Mouse (Mus musculus) gonadal fat pad, adult 2 months (tissue): ENCODE measurements around the gene Hras. TPM values are rescaled to one million over a fixed set of nuclear protein-coding genes. Genes with fewer than 3 reads are reported as not detected.

ENCODE experiments used
- polyA plus RNA-seq: library from polyadenylated mRNA; depleted of rRNA; stranded (reverse); fragments of >200 nt; gene quantifications from 2 replicates; pipeline ENCODE4 v1.2.3, GENCODE M21; 2012; rRNA removed

The Hras gene
- polyA plus RNA-seq, 1 experiment = 89.2 TPM

Other genes starting within 250 kb of the Hras start
- gene Ifitm5, start 243.7 kb downstream of the Hras start, polyA plus RNA-seq = 0.84 and 1.7 TPM in 2 replicates
- 0.36 and 0.74 TPM in 2 replicates for gene Gm45717, start 238.1 kb downstream of the Hras start, polyA plus RNA-seq
- gene Ifitm2, start 238.0 kb downstream of the Hras start, polyA plus RNA-seq = 841 and 986 TPM in 2 replicates
- gene Ifitm1, start 226.8 kb downstream of the Hras start, polyA plus RNA-seq = 73.9 and 89.5 TPM in 2 replicates
- 421 and 433 TPM in 2 replicates for gene Ifitm3, start 183.2 kb downstream of the Hras start, polyA plus RNA-seq
- 10.2 and 16.1 TPM in 2 replicates for gene Ifitm6, start 176.1 kb downstream of the Hras start, polyA plus RNA-seq
- gene Gm17387, start 164.9 kb downstream of the Hras start, polyA plus RNA-seq = not detected in 2 replicates
- gene B4galnt4, start 132.9 kb downstream of the Hras start, polyA plus RNA-seq = 7.7 and 8.9 TPM in 2 replicates
- gene Pkp3, start 115.8 kb downstream of the Hras start, polyA plus RNA-seq = 21.5 and 23.5 TPM in 2 replicates
- gene Sigirr, start 93.4 kb downstream of the Hras start, polyA plus RNA-seq = 22.0 and 23.1 TPM in 2 replicates
- 4.1 TPM in 2 replicates for gene Ano9, start 76.2 kb downstream of the Hras start, polyA plus RNA-seq
- gene Ptdss2, start 71.6 kb downstream of the Hras start, polyA plus RNA-seq = 42.3 and 42.8 TPM in 2 replicates
- 227 and 260 TPM in 2 replicates for gene Rnh1, start 21.1 kb downstream of the Hras start, polyA plus RNA-seq
- gene Lrrc56, start 152 bp upstream of the Hras start, polyA plus RNA-seq = 12.7 and 12.9 TPM in 2 replicates
- gene Lmntd2, start 20.1 kb upstream of the Hras start, polyA plus RNA-seq = 13.0 and 13.1 TPM in 2 replicates
- 60.9 and 68.6 TPM in 2 replicates for gene Rassf7, start 21.9 kb upstream of the Hras start, polyA plus RNA-seq
- 22.7 and 40.8 TPM in 2 replicates for gene Phrf1, start 34.8 kb upstream of the Hras start, polyA plus RNA-seq
- 53.6 and 59.7 TPM in 2 replicates for gene Irf7, start 72.5 kb upstream of the Hras start, polyA plus RNA-seq
- gene Cdhr5, start 82.8 kb upstream of the Hras start, polyA plus RNA-seq = 3.1 and 16.2 TPM in 2 replicates
- gene Sct, start 85.1 kb upstream of the Hras start, polyA plus RNA-seq = 5.1 and 8.1 TPM in 2 replicates
- 3.9 and 5.1 TPM in 2 replicates for gene Drd4, start 98.0 kb upstream of the Hras start, polyA plus RNA-seq
- 18.7 and 18.9 TPM in 2 replicates for gene Deaf1, start 133.7 kb upstream of the Hras start, polyA plus RNA-seq
- 48.1 and 48.9 TPM in 2 replicates for gene Tmem80, start 133.7 kb upstream of the Hras start, polyA plus RNA-seq
- 21.5 and 22.3 TPM in 2 replicates for gene Eps8l2, start 144.9 kb upstream of the Hras start, polyA plus RNA-seq
- 324 and 438 TPM in 2 replicates for gene Taldo1, start 198.2 kb upstream of the Hras start, polyA plus RNA-seq
- 103 and 109 TPM in 2 replicates for gene Gatd1, start 220.1 kb upstream of the Hras start, polyA plus RNA-seq
- 0.36 and 0.53 TPM in 2 replicates for gene Cend1, start 235.5 kb upstream of the Hras start, polyA plus RNA-seq
- gene Slc25a22, start 243.9 kb upstream of the Hras start, polyA plus RNA-seq = 120 TPM in 2 replicates